Mouse (Mus musculus): ENCODE data around the gene Tcp1.
"Not testable (repeated sequence)": the region's sequence is repeated elsewhere in the genome, so short reads cannot be mapped to it uniquely, and the experiment has no call there.

Tcp1 gene

GRCm38 (mm10) chr17:12915488-12915880, at the start of gene Tcp1:
Tcp1 (plus strand) TSS chr17:12915701.
- peak; percentile 61 for DNase-seq (ENCODE audit: low spot score)

GRCm38 (mm10) chr17:12866853-12867252, 48.6 kb upstream of the Tcp1 start:
- DNase-seq (ENCODE audit: low spot score): no peak

- no peak for DNase-seq (ENCODE audit: low spot score)
Measured at GRCm38 (mm10) chr17:12868043-12868442, 47.5 kb upstream of the Tcp1 start, which contains the start of gene Mas1. Mas1 (minus strand) TSS chr17:12868143.

- no peak for DNase-seq (ENCODE audit: low spot score)
Measured at GRCm38 (mm10) chr17:12868640-12869039, 46.9 kb upstream of the Tcp1 start.

GRCm38 (mm10) chr17:12872275-12873028, 43.0 kb upstream of the Tcp1 start:
- no peak for DNase-seq (ENCODE audit: low spot score)

- DNase-seq (ENCODE audit: low spot score): no peak
Measured at GRCm38 (mm10) chr17:12875734-12876133, 39.8 kb upstream of the Tcp1 start, which contains the start of gene Mrgprh. Mrgprh (plus strand) TSS chr17:12876034.

- peak; percentile 77 for DNase-seq (ENCODE audit: low spot score)
Measured at GRCm38 (mm10) chr17:12880178-12880577, 35.3 kb upstream of the Tcp1 start.

- DNase-seq (ENCODE audit: low spot score): no peak
Measured at GRCm38 (mm10) chr17:12881216-12881615, 34.3 kb upstream of the Tcp1 start.

GRCm38 (mm10) chr17:12886620-12887019, 28.9 kb upstream of the Tcp1 start:
- DNase-seq (ENCODE audit: low spot score): no peak

GRCm38 (mm10) chr17:12887021-12887775, 28.3 kb upstream of the Tcp1 start:
- DNase-seq (ENCODE audit: low spot score): no peak

GRCm38 (mm10) chr17:12891054-12891453, 24.4 kb upstream of the Tcp1 start:
- DNase-seq (ENCODE audit: low spot score): no peak

- no peak for DNase-seq (ENCODE audit: low spot score)
Measured at GRCm38 (mm10) chr17:12892033-12892432, 23.5 kb upstream of the Tcp1 start.

- DNase-seq (ENCODE audit: low spot score): no peak
Measured at GRCm38 (mm10) chr17:12897674-12898073, 17.8 kb upstream of the Tcp1 start.

GRCm38 (mm10) chr17:12898607-12899006, 16.9 kb upstream of the Tcp1 start:
- not testable (repeated sequence) for DNase-seq (ENCODE audit: low spot score)

GRCm38 (mm10) chr17:12902291-12902690, 13.2 kb upstream of the Tcp1 start:
- DNase-seq (ENCODE audit: low spot score): no peak

- no peak for DNase-seq (ENCODE audit: low spot score)
Measured at GRCm38 (mm10) chr17:12903372-12904333, 11.8 kb upstream of the Tcp1 start.

GRCm38 (mm10) chr17:12904349-12904748, 11.2 kb upstream of the Tcp1 start:
- DNase-seq (ENCODE audit: low spot score): no peak

- no peak for DNase-seq (ENCODE audit: low spot score)
Measured at GRCm38 (mm10) chr17:12905810-12906209, 9.7 kb upstream of the Tcp1 start.

- no peak for DNase-seq (ENCODE audit: low spot score)
Measured at GRCm38 (mm10) chr17:12906436-12906835, 9.1 kb upstream of the Tcp1 start.

GRCm38 (mm10) chr17:12909361-12910280, 5.9 kb upstream of the Tcp1 start, which contains the start of gene Pnldc1:
Pnldc1 (minus strand) TSS chr17:12910230.
- peak; percentile 85 for DNase-seq (ENCODE audit: low spot score)

GRCm38 (mm10) chr17:12910391-12910790, 5.1 kb upstream of the Tcp1 start:
- no peak for DNase-seq (ENCODE audit: low spot score)
